Mouse (Mus musculus) forebrain, embryonic 16.5 days (tissue): ENCODE results near the gene Bola2. TPM values are rescaled to one million over a fixed set of nuclear protein-coding genes. Genes with fewer than 3 reads are reported as not detected.

Source experiments
- ATAC-seq: fragments of 200-750 bp; cut with Nextera tagmentation; 2 replicates; pipeline ENCODE4 v1.8.0; 2017; ENCODE audit warnings: mild to moderate bottlenecking, moderate library complexity
- H3K27ac ChIP-seq: fragments of 300-500 bp; sonication (generic); 2 replicates; pipeline ENCODE4 v1.5.1; 2014; ENCODE audit warnings: low read length, control low read depth
- H3K27me3 ChIP-seq: fragments of 300-500 bp; sonication (generic); replicated peaks from 2 replicates; pipeline ENCODE4 v1.6.1; 2014; ENCODE audit warnings: low read length; ENCODE audit not compliant: control insufficient read depth, insufficient read depth
- H3K36me3 ChIP-seq: fragments of 300-500 bp; sonication (generic); 2 replicates; pipeline ENCODE4 v1.6.1; 2014; ENCODE audit not compliant: control insufficient read depth, insufficient read depth
- H3K4me1 ChIP-seq: fragments of 300-500 bp; sonication (generic); replicated peaks from 2 replicates; pipeline ENCODE4 v1.6.1; 2014; ENCODE audit warnings: low read length; ENCODE audit not compliant: control insufficient read depth, insufficient read depth
- H3K4me2 ChIP-seq: fragments of 300-500 bp; sonication (generic); 2 replicates; pipeline ENCODE4 v1.6.1; 2014; ENCODE audit warnings: mild to moderate bottlenecking, low read length, control low read depth
- H3K4me3 ChIP-seq: fragments of 300-500 bp; sonication (generic); replicated peaks from 2 replicates; pipeline ENCODE4 v1.5.1; 2014; ENCODE audit warnings: mild to moderate bottlenecking, low read length, control low read depth
- H3K9ac ChIP-seq: fragments of 300-500 bp; sonication (generic); replicated peaks from 2 replicates; pipeline ENCODE4 v1.6.1; 2014; ENCODE audit warnings: low read depth, low read length, control low read depth
- H3K9me3 ChIP-seq: fragments of 300-500 bp; sonication (generic); 2 replicates; pipeline ENCODE4 v1.6.1; 2016; ENCODE audit warnings: low read length; ENCODE audit not compliant: control insufficient read depth
- WGBS: fragments of 180-500 bp; shearing (Covaris S2); extraction: QIAGEN DNeasy Blood & Tissue Kit; methylation state at CpG from one replicate; pipeline ENCODE4 v1.1.7; 2014; 5-methylcytosine and 5-hydroxymethylcytosine counted together
- polyA plus RNA-seq: library from polyadenylated mRNA; unstranded; fragments of >200 nt; fragmentation: Nextera tagmentation; extraction: Ambion mirVana; gene quantifications from 2 replicates; pipeline ENCODE4 v1.2.1, GENCODE M21; 2015

The Bola2 gene
- polyA plus RNA-seq, 1 experiment from 2014 or later, result 132 TPM

GRCm38 (mm10) chr7:126739551-126739950 is 44.4 kb downstream of the Bola2 start:
- Histone ChIP-seq H3K4me2 (no peak overlapping the region), H3K4me1 (0 out of 2 replicates have a peak, but pooled peaks cover 3% of the 10 kb centered on the region), H3K9me3 (no peaks in the 10 kb centered on the region), H3K27me3 (no peaks in the 10 kb centered on the region), H3K9ac (no peak overlapping the region), H3K4me3 (no peak overlapping the region), H3K36me3 (no peaks in the 10 kb centered on the region), H3K27ac (no peak overlapping the region)
- ATAC-seq, result no peak
- WGBS, result 85% methylated on average over 17 of the region's 17 CpGs

- no peak overlapping the region for H3K27ac ChIP-seq
- 70% methylated on average over 13 of the region's 13 CpGs for WGBS
- H3K27me3 ChIP-seq, result no peaks in the 10 kb centered on the region
- H3K9me3 ChIP-seq, result no peaks in the 10 kb centered on the region
- no peak overlapping the region for H3K4me2 ChIP-seq
- no peaks in the 10 kb centered on the region for H3K36me3 ChIP-seq
- H3K9ac ChIP-seq, result no peak overlapping the region; the same call in 1 of the 2 replicates
- H3K4me1 ChIP-seq, result 0 out of 2 replicates have a peak, but pooled peaks cover 3% of the 10 kb centered on the region
- no peak overlapping the region for H3K4me3 ChIP-seq
- no peak for ATAC-seq
These were observed 45.0 kb downstream of the Bola2 start for GRCm38 (mm10) chr7:126740132-126740735.

DNA sequence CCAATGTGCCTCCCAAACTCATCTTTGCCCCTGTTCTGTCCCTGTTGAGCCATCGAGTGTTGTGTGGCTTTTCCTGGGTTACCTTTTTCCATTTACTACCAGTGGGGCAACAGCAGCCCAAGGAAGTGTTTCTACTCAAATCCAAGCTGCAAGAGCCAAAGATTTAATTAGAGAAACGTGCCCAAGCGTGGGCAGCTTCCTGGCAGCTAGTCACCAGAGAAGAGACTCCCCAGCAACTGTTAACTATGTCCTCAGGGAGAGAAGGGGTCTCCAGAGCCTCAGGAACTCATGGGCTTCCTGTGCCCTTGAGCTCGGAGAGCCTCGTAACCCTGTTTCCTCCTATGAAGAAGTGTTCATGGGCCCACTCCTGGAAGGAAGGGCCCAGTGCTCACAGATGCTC is 45.8 kb downstream of the Bola2 start:
- 75% methylated on average over 5 of the region's 5 CpGs for WGBS
- H3K4me1 ChIP-seq, result 0 out of 2 replicates have a peak, but pooled peaks cover 3% of the 10 kb centered on the region
- no peak overlapping the region for H3K4me2 ChIP-seq
- no peak overlapping the region for H3K4me3 ChIP-seq
- H3K9me3 ChIP-seq, result no peaks in the 10 kb centered on the region
- no peaks in the 10 kb centered on the region for H3K36me3 ChIP-seq
- no peak overlapping the region for H3K9ac ChIP-seq
- no peak for ATAC-seq
- no peaks in the 10 kb centered on the region for H3K27me3 ChIP-seq
- H3K27ac ChIP-seq, result no peak overlapping the region

GRCm38 (mm10) chr7:126741452-126741851 is 46.3 kb downstream of the Bola2 start:
- no peak overlapping the region for H3K4me2 ChIP-seq
- no peaks in the 10 kb centered on the region for H3K27me3 ChIP-seq
- H3K9me3 ChIP-seq, result no peaks in the 10 kb centered on the region
- 88% methylated on average over 5 of the region's 5 CpGs for WGBS
- no peak overlapping the region for H3K27ac ChIP-seq
- no peak for ATAC-seq
- no peaks in the 10 kb centered on the region for H3K36me3 ChIP-seq
- H3K9ac ChIP-seq, result no peak overlapping the region
- 0 out of 2 replicates have a peak, but pooled peaks cover 3% of the 10 kb centered on the region for H3K4me1 ChIP-seq
- H3K4me3 ChIP-seq, result no peak overlapping the region

GRCm38 (mm10) chr7:126741964-126742482 is 46.8 kb downstream of the Bola2 start:
- no peak overlapping the region for H3K27ac ChIP-seq
- H3K4me2 ChIP-seq, result no peak overlapping the region
- H3K4me1 ChIP-seq, result 0 out of 2 replicates have a peak, but pooled peaks cover 3% of the 10 kb centered on the region
- no peak for ATAC-seq
- H3K4me3 ChIP-seq, result no peak overlapping the region
- no peaks in the 10 kb centered on the region for H3K36me3 ChIP-seq
- H3K9me3 ChIP-seq, result no peaks in the 10 kb centered on the region
- H3K27me3 ChIP-seq, result no peaks in the 10 kb centered on the region
- no peak overlapping the region for H3K9ac ChIP-seq
- WGBS, result 91% methylated on average over 13 of the region's 13 CpGs

GRCm38 (mm10) chr7:126746066-126746465 is 50.9 kb downstream of the Bola2 start:
- Histone ChIP-seq H3K4me2 (no peak overlapping the region), H3K27me3 (no peaks in the 10 kb centered on the region), H3K4me1 (no peaks in the 10 kb centered on the region), H3K4me3 (no peak overlapping the region), H3K9me3 (no peaks in the 10 kb centered on the region), H3K36me3 (no peaks in the 10 kb centered on the region), H3K27ac (no peak overlapping the region), H3K9ac (no peak overlapping the region)
- ATAC-seq, result no peak
- WGBS, result 94% methylated on average over 12 of the region's 12 CpGs

DNA sequence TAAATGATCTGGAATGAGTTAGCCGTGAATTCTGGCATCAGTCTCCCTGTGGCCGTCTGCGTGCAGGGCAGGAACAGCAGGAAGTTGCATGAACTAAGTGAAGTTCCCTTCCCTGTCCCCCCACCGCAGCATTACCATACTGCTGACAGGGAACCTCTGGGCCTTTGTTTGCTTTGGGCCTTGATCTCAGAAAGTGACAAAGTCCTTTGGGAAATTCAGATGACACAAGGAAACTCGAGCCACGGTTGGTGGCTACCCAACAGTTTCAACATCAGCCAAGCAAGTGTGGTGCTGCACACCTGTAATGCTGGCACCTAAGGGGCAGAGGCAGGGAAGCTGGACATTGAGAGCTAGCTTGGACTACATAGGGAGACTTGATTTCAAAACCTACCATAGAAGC is 51.6 kb downstream of the Bola2 start:
- no peaks in the 10 kb centered on the region for H3K4me1 ChIP-seq
- H3K4me2 ChIP-seq, result no peak overlapping the region
- H3K36me3 ChIP-seq, result no peaks in the 10 kb centered on the region
- no peak for ATAC-seq
- no peaks in the 10 kb centered on the region for H3K9me3 ChIP-seq
- H3K9ac ChIP-seq, result no peak overlapping the region
- WGBS, result 47% methylated on average over 6 of the region's 6 CpGs
- no peak overlapping the region for H3K4me3 ChIP-seq
- no peaks in the 10 kb centered on the region for H3K27me3 ChIP-seq
- no peak overlapping the region for H3K27ac ChIP-seq

DNA sequence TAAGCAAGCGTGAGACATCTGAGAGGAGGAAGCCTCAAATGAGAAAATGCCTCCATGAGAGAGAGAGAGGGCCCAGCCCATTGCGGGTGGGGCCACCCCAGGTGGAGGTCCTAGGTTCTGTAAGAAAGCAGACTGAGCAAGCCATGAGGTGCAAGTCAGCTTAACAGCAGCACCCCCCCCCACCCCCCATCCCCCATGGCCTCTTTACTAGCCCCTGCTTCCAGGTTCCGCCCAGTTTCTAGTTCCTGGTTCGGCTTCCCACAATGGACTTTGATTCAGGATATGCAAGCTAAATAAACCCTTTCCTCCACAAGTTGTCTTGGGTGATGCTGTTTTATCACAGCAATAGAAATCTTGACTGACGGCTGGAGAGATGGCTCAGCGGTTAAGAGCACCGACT is 53.6 kb downstream of the Bola2 start:
- H3K9me3 ChIP-seq, result no peaks in the 10 kb centered on the region
- 82% methylated on average over 7 of the region's 7 CpGs for WGBS
- no peak overlapping the region for H3K4me3 ChIP-seq
- H3K27me3 ChIP-seq, result no peaks in the 10 kb centered on the region
- H3K27ac ChIP-seq, result no peak overlapping the region
- H3K36me3 ChIP-seq, result no peaks in the 10 kb centered on the region
- no peak overlapping the region for H3K4me2 ChIP-seq
- no peak for ATAC-seq
- H3K9ac ChIP-seq, result no peak overlapping the region
- no peaks in the 10 kb centered on the region for H3K4me1 ChIP-seq
